Mouse (Mus musculus) liver, embryonic 14.5 days (tissue): ENCODE data around the gene Atp5k. TPM values are rescaled to one million over a fixed set of nuclear protein-coding genes. Genes with fewer than 3 reads are reported as not detected.

ENCODE experiments used
- ATAC-seq: fragments of 200-750 bp; cut with Nextera tagmentation; 2 replicates; pipeline ENCODE4 v1.8.0; 2017; ENCODE audit warnings: moderate number of reproducible peaks, mild to moderate bottlenecking, moderate library complexity; ENCODE audit not compliant: insufficient read depth
- DNase-seq, 3 experiments: peaks; one replicate each; pipeline ENCODE4 v3.0.0-alpha.2; 2012 to 2013; ENCODE audit warnings: low read depth in 3 of 3, low spot score in 3 of 3
- H3K27ac ChIP-seq: fragments of 300-500 bp; sonication (generic); 2 replicates; pipeline ENCODE4 v1.5.1; 2014; ENCODE audit warnings: moderate library complexity, mild to moderate bottlenecking, control low read depth, inconsistent platforms
- H3K27me3 ChIP-seq: fragments of 300-500 bp; sonication (generic); 2 replicates; pipeline ENCODE4 v1.6.1; 2014; ENCODE audit warnings: mild to moderate bottlenecking, low read length, moderate library complexity; ENCODE audit not compliant: control insufficient read depth, insufficient read depth
- H3K36me3 ChIP-seq: fragments of 300-500 bp; sonication (generic); replicated peaks from 2 replicates; pipeline ENCODE4 v1.6.1; 2014; ENCODE audit warnings: low read depth; ENCODE audit not compliant: control insufficient read depth, insufficient read depth
- H3K4me1 ChIP-seq, 2 experiments: fragments of 200-500 bp in 1 of 2; fragments of 300-500 bp in 1 of 2; sonication (generic) in 1 of 2; replicated peaks; 2 replicates each; pipeline ENCODE4 v1.6.1; 2012 to 2014; ENCODE audit warnings: antibody characterized with exemption in 1 of 2, inconsistent platforms in 1 of 2, low read length in 1 of 2; ENCODE audit not compliant: control insufficient read depth in 2 of 2, insufficient read depth in 2 of 2
- H3K4me2 ChIP-seq: fragments of 300-500 bp; sonication (generic); 2 replicates; pipeline ENCODE4 v1.6.1; 2014; ENCODE audit warnings: low read depth, mild to moderate bottlenecking, control low read depth, moderate library complexity
- H3K4me3 ChIP-seq, 2 experiments: fragments of 200-500 bp in 1 of 2; fragments of 300-500 bp in 1 of 2; sonication (generic) in 1 of 2; 2 replicates each; pipeline ENCODE4 v1.5.1; 2012 to 2014; ENCODE audit warnings: low read depth in 2 of 2, low read length in 2 of 2, mild to moderate bottlenecking in 2 of 2, control low read depth in 1 of 2, inconsistent platforms in 1 of 2, moderate library complexity in 1 of 2; ENCODE audit not compliant: insufficient read depth in 1 of 2
- H3K9ac ChIP-seq: fragments of 300-500 bp; sonication (generic); replicated peaks from 2 replicates; pipeline ENCODE4 v1.6.1; 2014; ENCODE audit warnings: mild to moderate bottlenecking, control low read depth, moderate library complexity
- H3K9me3 ChIP-seq: fragments of 300-500 bp; sonication (generic); 2 replicates; pipeline ENCODE4 v1.6.1; 2016; ENCODE audit warnings: low read length, mixed read lengths; ENCODE audit not compliant: control insufficient read depth
- CTCF ChIP-seq: IDR thresholded peaks from 2 replicates; pipeline ENCODE4 v1.5.1; 2016; ENCODE audit warnings: antibody characterized with exemption, low read depth, control low read depth
- EP300 ChIP-seq: IDR thresholded peaks from 2 replicates; pipeline ENCODE4 v1.6.1; 2016; ENCODE audit warnings: antibody characterized with exemption, low read depth
- WGBS: fragments of 180-500 bp; shearing (Covaris S2); extraction: QIAGEN DNeasy Blood & Tissue Kit; methylation state at CpG from one replicate; pipeline ENCODE4 v1.1.7; 2014; ENCODE audit not compliant: insufficient replicate concordance; 5-methylcytosine and 5-hydroxymethylcytosine counted together
- polyA plus RNA-seq, 2 experiments: library from polyadenylated mRNA; depleted of rRNA in 1 of 2; stranded (reverse) in 1 of 2; unstranded in 1 of 2; fragments of >200 nt; fragmentation: Nextera tagmentation in 1 of 2; extraction: Ambion mirVana in 1 of 2; gene quantifications; 2 replicates each; pipeline versions ENCODE4 v1.2.1 to v1.2.3; 2012 to 2014

Atp5k gene
- polyA plus RNA-seq, 2 experiments, result 99.9 to 285 TPM

GRCm38 (mm10) chr5:108431196-108431595, 3.1 kb downstream of the Atp5k start:
- Histone ChIP-seq H3K4me2 (no peak overlapping the region), H3K27me3 (no peaks in the 10 kb centered on the region), H3K9ac (no peak overlapping the region), H3K36me3 (peaks cover 17% of the 10 kb centered on the region), H3K27ac (no peak overlapping the region), H3K4me1 (peaks cover 8 to 10% of the 10 kb centered on the region in 2 experiments), H3K4me3 (no peak overlapping the region), H3K9me3 (no peaks in the 10 kb centered on the region)
- TF ChIP-seq EP300 (no peak), CTCF (no peak)
- 75% methylated on average over 6 of the region's 6 CpGs for WGBS
- ATAC-seq (no peak), DNase-seq (no peak)

GRCm38 (mm10) chr5:108427186-108427585, 7.1 kb downstream of the Atp5k start:
- H3K36me3 ChIP-seq, result peaks cover 13% of the 10 kb centered on the region
- TF ChIP-seq CTCF, result peak; percentile 91
- no peak for TF ChIP-seq EP300
- 0 out of 2 replicates have a peak, but pooled peaks have one; percentile 24 for ATAC-seq
- peaks cover 10 to 20% of the 10 kb centered on the region in 2 experiments for H3K4me1 ChIP-seq
- no peaks in the 10 kb centered on the region for H3K9me3 ChIP-seq
- no peak overlapping the region for H3K27ac ChIP-seq
- no peak overlapping the region for H3K4me2 ChIP-seq
- H3K9ac ChIP-seq, result no peak overlapping the region
- 35% methylated on average over 1 of the region's 1 CpGs for WGBS
- H3K4me3 ChIP-seq, result no peak overlapping the region
- H3K27me3 ChIP-seq, result no peaks in the 10 kb centered on the region
- no peak for DNase-seq

GRCm38 (mm10) chr5:108423427-108423826, 10.8 kb downstream of the Atp5k start:
- peak; percentile 69 for ATAC-seq
- Histone ChIP-seq H3K4me3 (no peak overlapping the region), H3K27ac (no peak overlapping the region), H3K4me2 (peak overlapping the region; percentile 13; the same call in 1 of the 2 replicates), H3K9me3 (no peaks in the 10 kb centered on the region), H3K4me1 (peaks cover 10 to 22% of the 10 kb centered on the region in 2 experiments), H3K36me3 (no peaks in the 10 kb centered on the region), H3K27me3 (no peaks in the 10 kb centered on the region), H3K9ac (no peak overlapping the region)
- TF ChIP-seq EP300, result no peak
- no peak for TF ChIP-seq CTCF
- 49% methylated on average over 2 of the region's 2 CpGs for whole genome bisulfite sequencing
- no peak for DNase-seq

GRCm38 (mm10) chr5:108422741-108423140, 11.5 kb downstream of the Atp5k start:
- no peak overlapping the region for H3K9ac ChIP-seq
- H3K4me2 ChIP-seq, result no peak overlapping the region
- no peaks in the 10 kb centered on the region for H3K36me3 ChIP-seq
- WGBS, result 67% methylated on average over 3 of the region's 3 CpGs
- no peaks in the 10 kb centered on the region for H3K9me3 ChIP-seq
- H3K4me1 ChIP-seq, result peaks cover 10 to 22% of the 10 kb centered on the region in 2 experiments
- ATAC-seq, result no peak
- DNase-seq, result no peak
- TF ChIP-seq EP300, result no peak
- H3K4me3 ChIP-seq, result no peak overlapping the region
- no peaks in the 10 kb centered on the region for H3K27me3 ChIP-seq
- no peak overlapping the region for H3K27ac ChIP-seq

GRCm38 (mm10) chr5:108414711-108415110, 19.5 kb downstream of the Atp5k start:
- ATAC-seq, result no peak
- 42% methylated on average over 2 of the region's 2 CpGs for WGBS

More at GRCm38 (mm10) chr5:108414711-108415110, 19.5 kb downstream of the Atp5k start:
- H3K36me3 ChIP-seq, result no peaks in the 10 kb centered on the region
- no peaks in the 10 kb centered on the region for H3K9me3 ChIP-seq
- no peak overlapping the region for H3K27ac ChIP-seq
- TF ChIP-seq EP300, result no peak
- no peak for TF ChIP-seq CTCF
- no peak for DNase-seq
- peaks cover 0 to 2% of the 10 kb centered on the region in 2 experiments; a peak in 2 of 4 replicates for H3K4me1 ChIP-seq
- no peak overlapping the region for H3K9ac ChIP-seq
- H3K4me3 ChIP-seq, result no peak overlapping the region
- no peaks in the 10 kb centered on the region for H3K27me3 ChIP-seq
- no peak overlapping the region for H3K4me2 ChIP-seq
